Comparison of ENCODE assay signal across 7 mouse cellular contexts in genomic region chr2:30357552-30358510, GRCm38 (mm10). TPM values are rescaled to one million over a fixed set of nuclear protein-coding genes. Genes with fewer than 3 reads are reported as not detected.
DNase-seq lines count a peak whose midpoint lies in the region; ATAC-seq and TF ChIP-seq lines count a peak whose summit lies in the region.

No protein-coding gene starts in this region.

- no peak overlapping the region for H3K27ac ChIP-seq in forebrain, postnatal 0 days (ENCODE audit: low read depth, low read length)
- peak overlapping the region; percentile 81; the same call in 1 of the 2 replicates for H3K27ac ChIP-seq in limb, embryonic 15.5 days

- H3K4me3 ChIP-seq in forebrain, postnatal 0 days (ENCODE audit: low read depth, low read length): peak overlapping the region; percentile 70
- H3K4me3 ChIP-seq in limb, embryonic 15.5 days: peak overlapping the region; percentile 79

- H3K4me1 ChIP-seq in forebrain, postnatal 0 days (ENCODE audit: insufficient read depth): peaks cover 10% of the 10 kb centered on the region
- H3K4me1 ChIP-seq in limb, embryonic 15.5 days: peaks cover 31% of the 10 kb centered on the region

- H3K9ac ChIP-seq in forebrain, postnatal 0 days: peak overlapping the region; percentile 83; the same call in 1 of the 2 replicates
- 0 out of 2 replicates have a peak overlapping the region, but pooled peaks have one; percentile 75 for H3K9ac ChIP-seq in limb, embryonic 15.5 days

- peaks cover 19% of the 10 kb centered on the region for H3K36me3 ChIP-seq in forebrain, postnatal 0 days (ENCODE audit: insufficient read depth)
- H3K36me3 ChIP-seq in limb, embryonic 15.5 days: peaks cover 20% of the 10 kb centered on the region

- no peak for TF ChIP-seq CTCF in forebrain, postnatal 0 days (IDR thresholded peaks at IDR 0.05; ENCODE audit: low read depth)

- H3K27me3 ChIP-seq in forebrain, postnatal 0 days (ENCODE audit: insufficient read depth, low read length): no peaks in the 10 kb centered on the region
- no peaks in the 10 kb centered on the region for H3K27me3 ChIP-seq in limb, embryonic 15.5 days

- peak; percentile 40 for DNase-seq in testis, postnatal 14 days (ENCODE audit: low spot score)
- no peak for DNase-seq in testis, postnatal 10 days (ENCODE audit: low spot score)
- DNase-seq in cerebellum, postnatal 14 days: peak; percentile 51 to 63
- DNase-seq in forebrain, postnatal 0 days: no peak
- DNase-seq in right cerebral cortex, adult 2 months (ENCODE audit: low spot score in 2 of 2): peak; percentile 53 to 60
- DNase-seq in layer of hippocampus, adult 9-11 months: no peak

- no peaks in the 10 kb centered on the region for H3K9me3 ChIP-seq in forebrain, postnatal 0 days (ENCODE audit: low read length)
- no peaks in the 10 kb centered on the region for H3K9me3 ChIP-seq in limb, embryonic 15.5 days

- ATAC-seq in forebrain, postnatal 0 days: no peak
- ATAC-seq in limb, embryonic 15.5 days (ENCODE audit: insufficient number of reproducible peaks, low FRiP score, low TSS enrichment, low read depth): no peak

- peak overlapping the region; percentile 87 for H3K4me2 ChIP-seq in forebrain, postnatal 0 days (ENCODE audit: low read depth)
- H3K4me2 ChIP-seq in limb, embryonic 15.5 days: peak overlapping the region; percentile 96

- whole genome bisulfite sequencing in forebrain, postnatal 0 days: 61% methylated on average over 8 of the region's 8 CpGs
- WGBS in limb, embryonic 15.5 days: 49% methylated on average over 8 of the region's 8 CpGs

RNA-seq across cellular contexts. Expression of gene Sh3glb2, which starts 1.3 kb away (rescaled TPM):
- 291 and 292 TPM in 2 replicates for total RNA-seq in forebrain, postnatal 0 days (2014; rRNA removed)
- 147 and 156 TPM in 2 replicates for polyA plus RNA-seq in forebrain, postnatal 0 days (2015; fragmentation: Nextera tagmentation; extraction: Ambion mirVana)
- 87.5 and 88.5 TPM in 2 replicates for polyA plus RNA-seq in limb, embryonic 15.5 days (2015; fragmentation: Nextera tagmentation; extraction: Ambion mirVana)

RNA-seq across cellular contexts. Expression of gene Miga2, which starts 6.2 kb away (rescaled TPM):
- 57.4 and 70.8 TPM in 2 replicates for total RNA-seq in forebrain, postnatal 0 days (2014; rRNA removed)
- 24.4 and 28.6 TPM in 2 replicates for polyA plus RNA-seq in forebrain, postnatal 0 days (2015; fragmentation: Nextera tagmentation; extraction: Ambion mirVana)
- polyA plus RNA-seq in limb, embryonic 15.5 days (2015; fragmentation: Nextera tagmentation; extraction: Ambion mirVana): 23.3 and 23.9 TPM in 2 replicates

RNA-seq across cellular contexts. Expression of gene Dolpp1, which starts 34.2 kb away (rescaled TPM):
- total RNA-seq in forebrain, postnatal 0 days (2014; rRNA removed): 52.2 and 92.4 TPM in 2 replicates
- polyA plus RNA-seq in forebrain, postnatal 0 days (2015; fragmentation: Nextera tagmentation; extraction: Ambion mirVana): 40.1 and 44.7 TPM in 2 replicates
- polyA plus RNA-seq in limb, embryonic 15.5 days (2015; fragmentation: Nextera tagmentation; extraction: Ambion mirVana): 35.5 and 35.8 TPM in 2 replicates

RNA-seq across cellular contexts. Expression of gene Crat, which starts 57.8 kb away (rescaled TPM):
- total RNA-seq in forebrain, postnatal 0 days (2014; rRNA removed): 28.0 and 33.6 TPM in 2 replicates
- polyA plus RNA-seq in forebrain, postnatal 0 days (2015; fragmentation: Nextera tagmentation; extraction: Ambion mirVana): 20.7 and 24.0 TPM in 2 replicates
- polyA plus RNA-seq in limb, embryonic 15.5 days (2015; fragmentation: Nextera tagmentation; extraction: Ambion mirVana): 23.9 and 37.6 TPM in 2 replicates

RNA-seq across cellular contexts. Expression of gene Ptpa, which starts 58.0 kb away (rescaled TPM):
- total RNA-seq in forebrain, postnatal 0 days (2014; rRNA removed): 129 and 132 TPM in 2 replicates
- 143 and 148 TPM in 2 replicates for polyA plus RNA-seq in forebrain, postnatal 0 days (2015; fragmentation: Nextera tagmentation; extraction: Ambion mirVana)
- polyA plus RNA-seq in limb, embryonic 15.5 days (2015; fragmentation: Nextera tagmentation; extraction: Ambion mirVana): 137 and 149 TPM in 2 replicates

Comparison
In these comparisons a context has a peak if more than half of its experiments do, and no peak if none do; other contexts are left out.
1. DNase-seq: peak in testis, postnatal 14 days (single experiment), cerebellum, postnatal 14 days (2 of 2) and right cerebral cortex, adult 2 months (2 of 2); none in testis, postnatal 10 days (single experiment), forebrain, postnatal 0 days (single experiment) and layer of hippocampus, adult 9-11 months (single experiment).